Mouse (Mus musculus) erythroblast, embryonic 14.5 days (primary cell): ENCODE measurements around the gene Sox2.

ENCODE experiments used
- GATA1 ChIP-seq: IDR thresholded peaks from 2 replicates; pipeline ENCODE4 v1.6.1; 2012; ENCODE audit warnings: low read length, inconsistent platforms, mixed read lengths
- TAL1 ChIP-seq: IDR thresholded peaks from 3 replicates; pipeline ENCODE4 v1.6.1; 2012; ENCODE audit warnings: low read length, inconsistent platforms, mixed read lengths

GRCm38 (mm10) chr3:34620121-34620520 is 30.1 kb upstream of the Sox2 start:
- TF ChIP-seq GATA1 (no peak), TAL1 (no peak)
